Mouse (Mus musculus): ENCODE measurements around the gene Gm7954.
"Not testable (repeated sequence)": the region's sequence is repeated elsewhere in the genome, so short reads cannot be mapped to it uniquely, and the experiment has no call there.

Gene Gm7954

DNA sequence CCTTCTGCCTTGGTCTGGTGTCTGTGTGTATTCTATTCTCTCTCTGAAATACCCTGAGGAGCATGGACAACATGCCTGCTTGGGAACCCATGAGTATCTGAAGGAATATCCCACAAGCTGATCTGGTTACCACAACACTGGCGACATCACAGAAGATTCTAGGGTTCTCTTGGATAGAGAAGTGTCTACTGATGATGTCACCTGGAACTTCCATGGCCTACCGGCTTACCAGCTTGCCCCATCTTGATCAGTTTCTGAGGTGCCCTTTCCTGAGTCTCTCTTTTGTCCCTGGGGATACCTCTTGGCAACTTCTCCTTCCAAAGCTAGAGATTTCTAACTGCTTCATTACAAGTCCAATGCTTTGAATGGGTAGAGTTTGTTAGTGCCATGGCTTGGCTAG, at the start of gene Gm7954:
Gene Gm7954 (minus strand): TSS at position 101 of the 400 bp plus-strand sequence.
- DNase-seq (ENCODE audit: low spot score in 2 of 2): not testable (repeated sequence)

DNA sequence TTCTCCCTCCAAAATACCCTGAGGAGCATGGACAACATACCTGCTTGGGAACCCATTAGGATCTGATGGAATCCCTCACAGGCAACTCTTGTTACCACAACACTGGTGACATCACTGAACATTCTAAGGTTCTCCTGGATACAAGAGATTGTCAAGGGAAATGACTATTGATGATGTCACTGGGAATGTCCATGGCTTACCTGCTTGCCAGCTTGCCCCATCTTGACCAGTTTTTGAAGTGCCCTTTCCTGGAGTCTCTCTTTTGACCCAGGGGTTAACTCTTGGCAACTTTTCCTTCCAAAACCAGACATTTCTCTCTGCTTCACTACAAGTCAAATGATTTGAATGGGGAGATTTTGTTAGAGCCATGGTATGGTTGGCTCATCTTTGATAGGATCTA, 36.1 kb upstream of the Gm7954 start, which contains the start of gene Gm3486:
Gene Gm3486 (minus strand): TSS at position 101 of the 400 bp plus-strand sequence.
- not testable (repeated sequence) for DNase-seq (ENCODE audit: low spot score in 2 of 2)

DNA sequence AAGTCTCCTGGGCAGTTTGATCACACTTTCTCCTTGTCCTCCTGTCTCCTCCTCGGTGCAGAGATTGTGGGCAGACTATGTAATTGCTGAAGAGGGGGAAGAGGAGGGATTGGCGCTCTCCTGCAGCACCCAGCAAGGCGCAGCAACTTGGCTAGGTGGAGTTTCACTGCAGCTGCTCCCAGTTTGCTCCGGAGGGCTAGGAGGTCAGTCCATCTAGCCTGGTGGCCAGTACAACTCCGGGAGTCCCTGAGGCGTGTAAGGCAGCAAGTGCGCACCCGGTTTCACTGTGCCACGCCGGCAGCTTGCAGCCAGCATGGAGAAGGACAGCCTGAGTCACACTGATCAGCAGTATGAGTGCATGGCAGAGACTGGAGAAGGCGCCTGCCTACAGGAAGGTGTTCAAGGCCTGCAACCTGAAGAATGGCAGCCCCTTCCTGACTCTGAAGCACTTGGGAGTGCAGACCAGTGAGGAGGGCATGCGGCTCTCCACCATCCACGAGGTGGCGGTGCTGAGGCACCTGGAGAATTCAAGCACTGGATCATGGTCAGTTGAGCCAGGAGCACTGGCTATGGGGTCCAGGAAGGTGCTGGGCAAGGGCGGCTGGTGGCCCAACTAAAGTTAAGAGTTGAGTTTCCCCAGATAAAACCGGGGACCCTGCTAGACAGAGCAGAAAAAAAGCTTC, 27.8 kb downstream of the Gm7954 start:
- peak in 1 of 2 experiments; percentile 27 for DNase-seq (ENCODE audit: low spot score in 2 of 2)

DNA sequence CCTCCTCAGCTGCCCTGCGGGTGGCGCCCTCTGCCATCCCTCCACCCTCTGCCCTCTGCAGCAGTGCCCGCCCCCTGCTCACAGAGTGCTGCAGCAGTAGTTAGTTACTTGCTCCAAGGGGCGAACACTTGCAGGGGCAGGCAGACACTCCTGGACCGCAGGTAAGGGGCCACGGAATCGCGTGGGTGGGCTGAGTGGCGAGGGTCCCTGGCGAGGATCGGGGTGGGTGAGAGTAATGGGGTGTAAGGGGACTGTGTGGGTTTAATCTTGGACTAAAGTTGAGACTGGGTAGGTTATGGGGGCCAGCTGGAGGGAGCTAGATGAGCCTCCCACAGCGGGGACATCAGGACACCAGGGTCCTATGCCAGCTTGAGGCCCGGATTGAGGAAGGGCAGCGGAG, 28.6 kb downstream of the Gm7954 start:
- DNase-seq (ENCODE audit: low spot score in 2 of 2): not testable (repeated sequence)

DNA sequence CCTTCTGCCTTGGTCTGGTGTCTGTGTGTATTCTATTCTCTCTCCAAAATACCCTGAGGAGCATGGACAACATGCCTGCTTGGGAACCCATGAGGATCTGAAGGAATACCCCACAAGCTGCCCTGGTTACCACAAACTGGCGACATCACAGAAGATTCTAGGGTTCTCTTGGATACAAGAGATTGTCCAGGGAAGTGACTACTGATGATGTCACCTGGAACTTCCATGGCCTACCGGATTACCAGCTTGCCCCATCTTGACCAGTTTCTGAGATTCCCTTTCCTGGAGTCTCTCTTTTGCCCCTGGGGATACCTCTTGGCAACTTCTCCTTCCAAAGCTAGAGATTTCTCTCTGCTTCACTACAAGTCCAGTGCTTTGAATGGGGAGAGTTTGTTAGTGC, 45.1 kb downstream of the Gm7954 start, which contains the start of gene Gm6482:
Gene Gm6482 (minus strand): TSS at position 101 of the 400 bp plus-strand sequence.
- DNase-seq (ENCODE audit: low spot score in 2 of 2): not testable (repeated sequence)
